Mouse (Mus musculus) forebrain, postnatal 0 days (tissue): ENCODE data around the gene Inhba. TPM values are rescaled to one million over a fixed set of nuclear protein-coding genes. Genes with fewer than 3 reads are reported as not detected.

Experiments used
- ATAC-seq: fragments of 200-750 bp; cut with Nextera tagmentation; 2 replicates; pipeline ENCODE4 v1.8.0; 2017; ENCODE audit warnings: mild to moderate bottlenecking, moderate library complexity
- DNase-seq: peaks from one replicate; pipeline ENCODE4 v3.0.0-alpha.2; 2015
- H3K27ac ChIP-seq: fragments of 300-500 bp; sonication (generic); 2 replicates; pipeline ENCODE4 v1.5.1; 2014; ENCODE audit warnings: low read depth, mild to moderate bottlenecking, antibody characterized with exemption, low read length, moderate library complexity, mixed read lengths
- H3K27me3 ChIP-seq: fragments of 300-500 bp; sonication (generic); 2 replicates; pipeline ENCODE4 v1.6.1; 2014; ENCODE audit warnings: mild to moderate bottlenecking, low read length, mixed read lengths; ENCODE audit not compliant: insufficient read depth
- H3K36me3 ChIP-seq: fragments of 300-500 bp; sonication (generic); 2 replicates; pipeline ENCODE4 v1.6.1; 2014; ENCODE audit warnings: mild to moderate bottlenecking, moderate library complexity; ENCODE audit not compliant: insufficient read depth
- H3K4me1 ChIP-seq: fragments of 300-500 bp; sonication (generic); 2 replicates; pipeline ENCODE4 v1.6.1; 2014; ENCODE audit warnings: antibody characterized with exemption; ENCODE audit not compliant: insufficient read depth
- H3K4me2 ChIP-seq: fragments of 300-500 bp; sonication (generic); 2 replicates; pipeline ENCODE4 v1.6.1; 2014; ENCODE audit warnings: low read depth, mild to moderate bottlenecking, moderate library complexity
- H3K4me3 ChIP-seq: fragments of 300-500 bp; sonication (generic); 2 replicates; pipeline ENCODE4 v1.5.1; 2014; ENCODE audit warnings: low read depth, low read length, mixed read lengths
- H3K9ac ChIP-seq: fragments of 300-500 bp; sonication (generic); 2 replicates; pipeline ENCODE4 v1.6.1; 2014; ENCODE audit warnings: mild to moderate bottlenecking
- H3K9me3 ChIP-seq: fragments of 300-500 bp; sonication (generic); 2 replicates; pipeline ENCODE4 v1.6.1; 2016; ENCODE audit warnings: low read length
- CTCF ChIP-seq: sonication (generic); IDR thresholded peaks from 2 replicates; pipeline ENCODE4 v1.5.1; 2016; ENCODE audit warnings: antibody characterized with exemption, control low read depth, low read depth
- WGBS: fragments of 180-500 bp; shearing (Covaris S2); extraction: QIAGEN DNeasy Blood & Tissue Kit; methylation state at CpG from one replicate; pipeline ENCODE4 v1.1.7; 2014; 5-methylcytosine and 5-hydroxymethylcytosine counted together
- polyA plus RNA-seq: library from polyadenylated mRNA; unstranded; fragments of >200 nt; fragmentation: Nextera tagmentation; extraction: Ambion mirVana; gene quantifications from 2 replicates; pipeline ENCODE4 v1.2.1, GENCODE M21; 2015
- total RNA-seq: library from RNA; depleted of rRNA; stranded (reverse); fragments of >200 nt; gene quantifications from 2 replicates; pipeline ENCODE4 v1.2.3, GENCODE M21; 2014

Inhba gene
- total and polyA plus RNA-seq, 2 experiments from 2014 or later, result 2.0 to 5.6 TPM

- Histone ChIP-seq H3K36me3 (no peaks in the 10 kb centered on the region), H3K4me3 (no peak overlapping the region), H3K4me2 (no peak overlapping the region), H3K27me3 (no peaks in the 10 kb centered on the region), H3K4me1 (no peaks in the 10 kb centered on the region), H3K9me3 (no peaks in the 10 kb centered on the region), H3K27ac (no peak overlapping the region), H3K9ac (no peak overlapping the region)
- ATAC-seq, result peak; percentile 64
- TF ChIP-seq CTCF, result no peak
- peak; percentile 18 for DNase-seq
- 49% methylated on average over 7 of the region's 7 CpGs for WGBS
Measured at GRCm38 (mm10) chr13:16078216-16078731, 66.6 kb downstream of the Inhba start.

GRCm38 (mm10) chr13:16080205-16080604 is 68.6 kb downstream of the Inhba start:
- H3K36me3 ChIP-seq, result no peaks in the 10 kb centered on the region
- no peaks in the 10 kb centered on the region for H3K9me3 ChIP-seq
- WGBS, result 62% methylated on average over 2 of the region's 2 CpGs
- H3K27ac ChIP-seq, result no peak overlapping the region
- no peak overlapping the region for H3K4me2 ChIP-seq
- DNase-seq (no peak), ATAC-seq (no peak)
- no peak overlapping the region for H3K4me3 ChIP-seq
- H3K27me3 ChIP-seq, result no peaks in the 10 kb centered on the region
- no peaks in the 10 kb centered on the region for H3K4me1 ChIP-seq
- no peak for TF ChIP-seq CTCF
- H3K9ac ChIP-seq, result no peak overlapping the region
